Mouse (Mus musculus): ENCODE data around the gene St8sia4. TPM values are rescaled to one million over a fixed set of nuclear protein-coding genes. Genes with fewer than 3 reads are reported as not detected.

Gene St8sia4
- polyA plus RNA-seq (2012; rRNA removed): 5.7 and 6.8 TPM in 2 replicates

GRCm38 (mm10) chr1:95667435-95668252 lies at the start of gene St8sia4:
Gene St8sia4 (minus strand): TSS chr1:95667571.
- peak; percentile 81 to 85 for DNase-seq (ENCODE audit: extremely low spot score in 1 of 2, low spot score in 1 of 2)

GRCm38 (mm10) chr1:95709181-95709580 lies 41.8 kb upstream of the St8sia4 start:
- no peak for DNase-seq (ENCODE audit: extremely low spot score in 1 of 2, low spot score in 1 of 2)

GRCm38 (mm10) chr1:95699903-95700302 lies 32.5 kb upstream of the St8sia4 start:
- DNase-seq (ENCODE audit: extremely low spot score in 1 of 2, low spot score in 1 of 2): no peak

GRCm38 (mm10) chr1:95674052-95674451 lies 6.7 kb upstream of the St8sia4 start:
- DNase-seq (ENCODE audit: extremely low spot score in 1 of 2, low spot score in 1 of 2): no peak

- no peak for DNase-seq (ENCODE audit: extremely low spot score in 1 of 2, low spot score in 1 of 2)
Observed at GRCm38 (mm10) chr1:95668253-95668805, 958 bp upstream of the St8sia4 start.

- DNase-seq (ENCODE audit: extremely low spot score in 1 of 2, low spot score in 1 of 2): no peak
Observed at GRCm38 (mm10) chr1:95666541-95667320, 640 bp downstream of the St8sia4 start.

GRCm38 (mm10) chr1:95665951-95666484 lies 1.4 kb downstream of the St8sia4 start:
- peak in 1 of 2 experiments; percentile 22 for DNase-seq (ENCODE audit: extremely low spot score in 1 of 2, low spot score in 1 of 2)

GRCm38 (mm10) chr1:95664969-95665702 lies 2.2 kb downstream of the St8sia4 start:
- DNase-seq (ENCODE audit: extremely low spot score in 1 of 2, low spot score in 1 of 2): peak in 1 of 2 experiments; percentile 26

GRCm38 (mm10) chr1:95664321-95664825 lies 3.0 kb downstream of the St8sia4 start:
- peak in 1 of 2 experiments; percentile 17 for DNase-seq (ENCODE audit: extremely low spot score in 1 of 2, low spot score in 1 of 2)

- DNase-seq (ENCODE audit: extremely low spot score in 1 of 2, low spot score in 1 of 2): no peak
Observed at GRCm38 (mm10) chr1:95657051-95657668, 10.2 kb downstream of the St8sia4 start.

GRCm38 (mm10) chr1:95655564-95655963 lies 11.8 kb downstream of the St8sia4 start:
- no peak for DNase-seq (ENCODE audit: extremely low spot score in 1 of 2, low spot score in 1 of 2)

GRCm38 (mm10) chr1:95653445-95653844 lies 13.9 kb downstream of the St8sia4 start:
- DNase-seq (ENCODE audit: extremely low spot score in 1 of 2, low spot score in 1 of 2): no peak

GRCm38 (mm10) chr1:95644292-95644691 lies 23.1 kb downstream of the St8sia4 start:
- DNase-seq (ENCODE audit: extremely low spot score in 1 of 2, low spot score in 1 of 2): no peak

GRCm38 (mm10) chr1:95639001-95639400 lies 28.4 kb downstream of the St8sia4 start:
- DNase-seq (ENCODE audit: extremely low spot score in 1 of 2, low spot score in 1 of 2): no peak

GRCm38 (mm10) chr1:95624376-95624775 lies 43.0 kb downstream of the St8sia4 start:
- no peak for DNase-seq (ENCODE audit: extremely low spot score in 1 of 2, low spot score in 1 of 2)

- DNase-seq (ENCODE audit: extremely low spot score in 1 of 2, low spot score in 1 of 2): no peak
Observed at GRCm38 (mm10) chr1:95618647-95619046, 48.7 kb downstream of the St8sia4 start.

- DNase-seq (ENCODE audit: extremely low spot score in 1 of 2, low spot score in 1 of 2): no peak
Observed at GRCm38 (mm10) chr1:95618125-95618524, 49.2 kb downstream of the St8sia4 start.

- no peak for DNase-seq (ENCODE audit: extremely low spot score in 1 of 2, low spot score in 1 of 2)
Observed at GRCm38 (mm10) chr1:95610017-95610416, 57.4 kb downstream of the St8sia4 start.

- DNase-seq (ENCODE audit: extremely low spot score in 1 of 2, low spot score in 1 of 2): no peak
Observed at GRCm38 (mm10) chr1:95609045-95609444, 58.3 kb downstream of the St8sia4 start.

- no peak for DNase-seq (ENCODE audit: extremely low spot score in 1 of 2, low spot score in 1 of 2)
Observed at GRCm38 (mm10) chr1:95605458-95605857, 61.9 kb downstream of the St8sia4 start.

All from frontal cortex, adult 2 months (tissue).